Mouse (Mus musculus) embryo, embryonic 11 days (tissue): Measurements from ENCODE around the gene Tsfm.
"Not testable (repeated sequence)": the region's sequence is repeated elsewhere in the genome, so short reads cannot be mapped to it uniquely, and the experiment has no call there.

Experiments
- DNase-seq: peaks from one replicate; pipeline ENCODE4 v3.0.0-alpha.2; 2015

The Tsfm gene

DNA sequence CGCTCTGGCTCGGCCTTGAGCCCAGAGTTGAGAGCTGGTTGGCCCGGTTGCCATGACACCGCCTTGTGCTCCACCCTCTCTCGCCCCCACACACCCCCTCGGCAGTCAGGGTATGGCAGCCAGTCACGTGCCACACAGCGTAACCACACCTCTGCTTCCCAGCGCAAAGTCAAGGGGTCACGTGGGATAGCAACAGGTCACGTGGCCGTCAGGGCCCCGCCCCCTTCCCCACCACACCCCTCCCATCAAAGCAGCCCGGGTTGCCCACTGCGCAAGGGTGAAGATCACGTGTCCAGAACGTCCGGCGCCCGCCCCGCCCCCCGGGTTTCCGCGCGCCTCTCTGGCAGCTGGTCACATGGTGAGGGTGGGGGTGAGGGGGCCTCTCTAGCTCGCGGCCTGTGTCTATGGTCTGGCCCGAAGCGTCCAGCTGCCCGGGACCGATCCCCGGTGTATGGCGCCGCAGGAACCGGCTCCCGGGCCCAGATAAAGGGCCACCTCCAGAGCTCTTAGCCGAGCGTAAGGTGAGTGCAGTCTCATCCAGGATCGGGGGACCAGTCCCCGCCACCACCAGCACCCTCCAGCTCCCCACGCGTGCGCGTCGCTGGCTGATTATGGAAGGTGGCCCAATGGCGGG, 32.7 kb upstream of the Tsfm start, which contains the start of gene Cdk4:
Gene Cdk4, plus strand, starts transcription at position 296 of the 634 bp plus-strand sequence.
- DNase-seq, result peak; percentile 99

GRCm38 (mm10) chr10:127062503-127062902, 31.9 kb upstream of the Tsfm start:
- DNase-seq, result no peak

GRCm38 (mm10) chr10:127062101-127062500, 31.5 kb upstream of the Tsfm start:
- not testable (repeated sequence) for DNase-seq

DNA sequence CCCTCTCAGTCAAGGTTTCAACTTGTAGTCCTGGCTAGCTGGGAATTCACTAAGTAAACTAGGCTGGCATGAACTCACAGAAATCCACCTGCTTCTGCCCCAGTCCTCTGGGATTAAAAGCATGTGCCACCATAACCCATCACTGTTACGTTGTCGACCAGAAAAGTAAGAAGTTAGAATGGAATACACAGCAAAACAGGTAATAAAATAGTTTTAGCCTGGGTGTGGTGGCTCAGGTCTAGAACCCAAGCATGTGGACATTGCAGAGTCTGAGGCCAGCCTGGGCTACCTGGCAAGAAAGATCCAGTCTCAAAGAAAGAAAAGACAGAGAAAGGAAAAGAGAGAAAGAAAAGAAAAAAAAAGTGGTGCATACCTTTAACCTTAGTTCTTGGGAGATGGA, 30.9 kb upstream of the Tsfm start:
- no peak for DNase-seq

- no peak for DNase-seq
Observed at GRCm38 (mm10) chr10:127061085-127061484, 30.4 kb upstream of the Tsfm start.

DNA sequence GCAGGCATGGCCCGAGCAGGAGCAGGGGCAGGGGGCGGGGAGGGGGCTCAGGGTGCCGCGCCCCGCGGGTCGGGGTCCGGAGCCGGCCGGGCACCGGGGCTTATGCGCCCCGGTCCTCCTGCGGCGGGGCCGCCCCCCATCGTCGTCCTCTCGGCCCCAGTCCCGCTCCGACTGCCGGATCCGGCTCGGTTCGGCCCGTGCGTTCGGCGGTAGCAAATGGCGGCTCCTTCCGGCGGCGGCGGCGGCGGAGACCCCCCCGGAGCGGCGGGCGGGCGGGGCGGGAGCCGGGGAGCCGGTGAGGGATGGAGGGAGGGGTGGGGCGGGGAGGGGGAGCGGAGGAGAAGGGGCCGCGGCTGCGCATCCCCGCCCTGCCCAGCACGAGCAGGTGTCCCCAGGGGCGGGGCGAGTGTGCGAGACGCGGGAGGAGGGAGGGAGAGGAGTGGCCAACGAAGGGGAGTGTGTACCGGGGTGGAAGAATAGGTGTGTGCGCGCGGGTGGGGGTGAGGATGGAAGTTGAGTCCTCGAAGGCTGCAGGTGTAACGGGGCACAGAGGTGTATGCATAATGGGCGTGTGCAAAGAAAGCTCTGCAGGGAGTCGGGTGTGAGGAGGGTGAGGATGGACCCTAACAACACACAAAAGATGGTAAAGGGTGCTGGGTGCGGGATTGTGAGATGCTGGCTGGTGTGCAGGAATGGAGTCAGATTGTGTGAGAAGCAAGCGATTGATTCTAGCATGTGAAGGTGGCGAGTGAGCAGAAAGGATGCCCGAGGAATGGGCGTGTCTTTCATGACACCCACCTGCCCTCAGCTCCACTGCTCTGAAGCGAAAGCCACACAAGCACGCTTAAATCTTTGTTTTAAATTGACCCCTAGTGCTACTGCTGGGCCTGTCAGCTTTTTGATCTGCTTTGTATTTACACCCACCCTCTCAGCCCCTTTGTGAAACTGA, 29.6 kb upstream of the Tsfm start, which contains the start of gene March9:
Gene March9, minus strand, starts transcription at position 217 of the 949 bp plus-strand sequence.
- DNase-seq, result peak; percentile 87

DNA sequence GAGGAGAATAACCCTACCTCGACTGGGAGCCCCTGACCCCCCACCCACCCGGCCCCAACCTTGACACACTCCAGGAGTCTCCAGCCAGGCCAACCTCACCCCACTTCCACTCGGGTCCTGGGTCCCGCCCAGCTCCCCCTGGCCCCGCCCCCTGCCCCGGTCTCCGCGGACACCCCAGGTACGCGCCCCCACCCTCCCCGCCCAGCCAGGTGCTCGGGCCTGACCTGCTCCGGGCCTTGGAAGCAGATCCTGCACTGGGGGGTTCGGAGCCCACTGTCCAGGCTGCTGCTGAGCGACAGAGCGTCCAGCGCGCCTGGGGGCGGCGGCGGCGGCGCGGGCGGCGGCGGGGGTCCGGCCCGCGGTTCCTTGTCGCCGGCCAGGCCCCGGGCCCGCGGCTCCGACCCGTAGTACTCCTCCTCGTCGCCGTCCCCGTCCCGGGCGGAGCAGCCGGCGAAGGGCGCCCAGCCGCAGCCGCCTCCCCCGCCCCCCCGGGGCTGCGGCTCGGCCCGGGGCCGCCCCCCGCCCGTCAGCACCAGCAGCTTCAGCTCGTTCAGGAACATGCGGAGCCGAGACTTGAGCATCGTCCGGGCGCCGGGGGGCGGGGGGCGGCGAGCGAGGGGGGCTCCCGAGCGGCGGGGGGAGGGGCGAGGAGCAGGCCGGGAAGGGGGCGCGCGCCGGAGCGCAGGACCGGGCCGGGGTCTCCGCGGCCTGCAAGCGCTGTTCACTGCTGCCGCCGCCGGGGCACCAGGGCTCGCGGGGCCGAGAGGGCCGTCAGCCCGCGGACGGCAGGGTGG, 28.7 kb upstream of the Tsfm start:
- peak; percentile 70 for DNase-seq

GRCm38 (mm10) chr10:127058708-127059107, 28.1 kb upstream of the Tsfm start:
- no peak for DNase-seq

DNA sequence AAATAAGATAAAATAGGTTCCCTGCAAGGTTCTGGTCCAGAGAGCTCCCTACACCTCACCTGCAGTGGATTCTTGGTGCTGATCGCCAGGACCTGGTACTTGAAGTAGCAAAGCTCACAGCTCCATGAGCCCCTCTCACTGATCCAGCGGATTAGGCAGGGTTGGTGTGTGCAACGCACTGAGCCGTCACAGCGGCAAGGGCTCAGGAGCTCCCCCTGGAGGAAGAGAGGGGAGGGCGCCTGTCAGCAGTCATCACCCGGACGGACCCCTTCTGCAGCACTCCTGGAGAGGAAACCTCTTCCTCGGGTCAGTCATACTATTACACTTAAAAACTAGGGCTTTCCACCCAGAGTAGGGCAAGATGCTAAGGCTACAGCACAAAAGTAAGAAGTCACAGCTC, 27.5 kb upstream of the Tsfm start:
- DNase-seq, result peak; percentile 89

DNA sequence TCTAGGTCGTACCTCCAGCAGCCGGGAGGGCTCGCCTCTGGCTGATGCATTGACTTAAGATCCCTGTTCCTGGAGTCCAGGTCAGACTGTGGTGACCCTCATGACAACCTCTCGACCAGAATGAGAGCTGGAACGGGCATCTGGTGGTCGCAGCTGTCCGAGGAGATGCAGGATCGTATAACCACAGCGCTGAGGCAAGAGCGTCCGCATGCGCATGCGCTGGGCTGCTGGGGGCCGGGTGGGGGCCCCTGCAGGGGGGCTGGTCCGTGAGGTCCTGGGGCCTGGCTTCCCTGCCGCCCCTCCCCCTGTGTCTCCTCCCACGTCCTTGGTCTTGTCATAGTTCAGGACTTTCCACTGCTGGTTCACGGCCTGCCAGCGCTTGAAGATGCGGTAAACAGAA, 25.9 kb upstream of the Tsfm start:
- DNase-seq, result no peak

DNA sequence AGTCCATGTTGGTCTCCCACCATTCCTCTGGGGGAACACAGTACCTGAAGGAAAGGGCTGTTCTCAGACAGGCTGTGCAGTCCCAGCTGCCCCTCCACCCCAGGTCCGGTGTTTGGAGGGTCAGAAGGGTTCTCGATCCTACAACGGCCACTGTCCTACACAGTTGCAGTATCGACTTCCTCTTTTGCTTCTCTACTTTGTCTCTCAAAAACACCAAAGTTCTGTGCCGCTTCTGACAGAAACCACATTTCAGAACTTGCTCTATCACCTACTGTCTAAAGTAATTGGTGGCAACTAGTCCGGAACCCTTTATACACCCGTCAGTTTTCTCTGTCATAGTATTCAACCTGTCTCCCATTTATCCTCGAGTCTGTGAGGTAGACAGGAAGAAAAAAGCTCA, 24.8 kb upstream of the Tsfm start:
- no peak for DNase-seq

- peak; percentile 54 for DNase-seq
Observed at GRCm38 (mm10) chr10:127054646-127055045, 24.0 kb upstream of the Tsfm start.

- DNase-seq, result no peak
Observed at GRCm38 (mm10) chr10:127050119-127050474, 19.5 kb upstream of the Tsfm start.

GRCm38 (mm10) chr10:127049395-127050118, 18.9 kb upstream of the Tsfm start:
- no peak for DNase-seq

- DNase-seq, result no peak
Observed at GRCm38 (mm10) chr10:127048608-127049394, 18.2 kb upstream of the Tsfm start.

- no peak for DNase-seq
Observed at GRCm38 (mm10) chr10:127047954-127048353, 17.3 kb upstream of the Tsfm start, which contains the start of gene Cyp27b1. Gene Cyp27b1 (plus strand): TSS chr10:127048250.

DNA sequence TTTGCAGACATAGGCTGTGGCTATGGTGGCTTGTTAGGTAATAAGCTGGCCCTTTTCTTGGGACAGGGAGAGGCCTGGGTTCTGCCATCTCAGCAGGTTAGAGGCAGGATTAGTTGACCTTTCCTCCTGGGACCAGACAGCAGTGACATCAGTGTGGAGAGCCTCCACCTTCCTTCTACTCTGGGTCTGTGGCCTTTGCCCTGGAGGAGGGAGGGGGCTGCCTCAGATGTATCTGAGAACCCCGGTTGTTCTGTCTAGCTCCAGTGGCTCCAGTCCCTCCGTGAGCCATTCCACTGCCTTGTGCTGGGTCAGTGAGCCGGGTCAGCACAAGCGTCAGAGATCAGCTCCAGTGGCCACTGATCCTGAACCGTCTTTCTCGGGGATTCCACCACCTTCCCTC, 12.5 kb upstream of the Tsfm start:
- no peak for DNase-seq

- no peak for DNase-seq
Observed at GRCm38 (mm10) chr10:127042468-127043115, 12.0 kb upstream of the Tsfm start.

DNA sequence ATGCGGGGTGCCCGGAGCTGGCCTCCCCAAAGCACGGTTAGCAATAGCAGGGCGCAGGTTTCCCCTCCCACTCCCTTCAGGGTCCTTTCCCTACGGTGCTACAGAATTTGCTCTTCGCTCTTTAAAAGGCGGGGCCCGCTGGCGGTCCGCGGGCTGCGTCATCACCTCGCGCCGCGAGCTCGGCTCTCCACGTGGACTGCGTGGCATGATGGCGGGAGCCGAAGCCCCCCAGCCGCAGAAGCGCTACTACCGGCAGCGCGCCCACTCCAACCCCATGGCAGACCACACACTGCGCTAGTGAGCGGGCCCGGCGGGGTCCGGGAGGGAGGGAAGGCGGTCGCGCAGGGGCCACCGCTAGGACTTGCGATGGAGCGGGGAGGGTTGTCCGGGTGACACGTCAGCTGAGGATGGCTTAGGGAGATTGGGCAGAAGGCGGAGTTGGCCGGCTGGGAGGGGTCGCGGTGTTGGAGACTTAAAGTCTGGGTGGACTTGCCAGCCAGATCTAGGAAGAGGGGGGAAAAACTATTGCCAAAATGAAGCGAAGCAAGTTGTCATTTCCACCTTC, 11.2 kb upstream of the Tsfm start:
- peak; percentile 94 for DNase-seq

DNA sequence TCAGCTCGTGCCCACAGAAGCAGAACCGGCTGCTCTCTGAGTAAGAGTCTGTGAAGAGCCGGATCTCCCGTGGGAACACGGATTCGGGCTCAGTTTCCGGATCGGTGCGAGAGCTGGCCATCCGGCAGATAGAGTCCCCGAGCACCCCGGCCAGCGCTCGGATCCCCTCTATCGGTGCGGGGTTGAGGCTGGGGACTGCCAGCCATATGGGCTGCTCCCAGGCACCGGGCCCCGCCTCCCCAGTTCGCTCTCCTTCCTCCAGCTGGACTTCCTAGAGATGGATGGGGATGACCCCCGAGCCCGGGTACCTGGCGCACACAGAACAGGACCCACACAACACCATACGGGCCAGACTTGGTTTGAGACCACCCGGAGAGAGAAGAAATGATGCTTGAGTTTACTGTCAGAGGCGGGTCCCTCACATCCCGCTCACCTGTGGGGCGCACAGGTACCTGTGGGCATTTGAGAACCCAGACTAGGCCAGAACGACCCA, 10.7 kb upstream of the Tsfm start, which contains the start of the genes Mettl1 and Eef1akmt3:
Gene Mettl1, plus strand, starts transcription at position 141 of the 493 bp plus-strand sequence.
Gene Eef1akmt3, minus strand, starts transcription at position 240 of the 493 bp plus-strand sequence.
- DNase-seq, result peak; percentile 61
